Mouse (Mus musculus): ENCODE measurements around the gene Tmed4. TPM values are rescaled to one million over a fixed set of nuclear protein-coding genes. Genes with fewer than 3 reads are reported as not detected.

The Tmed4 gene
- total and polyA plus RNA-seq, 2 experiments from 2014 or later = 90.5 to 93.4 TPM

GRCm38 (mm10) chr11:6313874-6314406 is 39.3 kb upstream of the Tmed4 start:
- H3K4me2 ChIP-seq (ENCODE audit: low read depth, low read length) = no peak overlapping the region
- H3K4me3 ChIP-seq (ENCODE audit: low read depth, low read length) = no peak overlapping the region
- no peaks in the 10 kb centered on the region for H3K27me3 ChIP-seq (ENCODE audit: control insufficient read depth, insufficient read depth, low read length)
- ATAC-seq (ENCODE audit: insufficient read depth, low read depth) (no peak), DNase-seq (ENCODE audit: low spot score) (no peak)
- no peak overlapping the region for H3K9ac ChIP-seq (replicated peaks; ENCODE audit: low read depth, low read length)
- no peak overlapping the region for H3K27ac ChIP-seq (ENCODE audit: low read depth)
- 75% methylated on average over 7 of the region's 7 CpGs for WGBS
- no peak for TF ChIP-seq EP300 (IDR thresholded peaks at IDR 0.05; ENCODE audit: low read depth)
- H3K4me1 ChIP-seq (ENCODE audit: control insufficient read depth, insufficient read depth) = no peaks in the 10 kb centered on the region
- peaks cover 71% of the 10 kb centered on the region for H3K36me3 ChIP-seq (replicated peaks; ENCODE audit: control insufficient read depth, insufficient read depth, low read length)
- H3K9me3 ChIP-seq (replicated peaks; ENCODE audit: control insufficient read depth, low read length) = no peaks in the 10 kb centered on the region

- H3K36me3 ChIP-seq (replicated peaks; ENCODE audit: control insufficient read depth, insufficient read depth, low read length) = peaks cover 41% of the 10 kb centered on the region
- H3K9ac ChIP-seq (replicated peaks; ENCODE audit: low read depth, low read length) = no peak overlapping the region
- H3K27ac ChIP-seq (ENCODE audit: low read depth) = no peak overlapping the region
- H3K4me3 ChIP-seq (ENCODE audit: low read depth, low read length) = no peak overlapping the region
- no peak for ATAC-seq (ENCODE audit: insufficient read depth, low read depth)
- H3K27me3 ChIP-seq (ENCODE audit: control insufficient read depth, insufficient read depth, low read length) = no peaks in the 10 kb centered on the region
- 84% methylated on average over 4 of the region's 4 CpGs for WGBS
- TF ChIP-seq EP300 (IDR thresholded peaks at IDR 0.05; ENCODE audit: low read depth) (no peak), CTCF (IDR thresholded peaks at IDR 0.05; ENCODE audit: low read depth) (no peak)
- peaks cover 14% of the 10 kb centered on the region for H3K4me1 ChIP-seq (ENCODE audit: control insufficient read depth, insufficient read depth)
- no peaks in the 10 kb centered on the region for H3K9me3 ChIP-seq (replicated peaks; ENCODE audit: control insufficient read depth, low read length)
- H3K4me2 ChIP-seq (ENCODE audit: low read depth, low read length) = no peak overlapping the region
- no peak for DNase-seq (ENCODE audit: low spot score)
These were observed 33.5 kb upstream of the Tmed4 start for GRCm38 (mm10) chr11:6308181-6308580.

- 22% methylated on average over 1 of the region's 1 CpGs for WGBS
These were observed 31.3 kb upstream of the Tmed4 start for GRCm38 (mm10) chr11:6305943-6306430.

GRCm38 (mm10) chr11:6302793-6303192 is 28.1 kb upstream of the Tmed4 start:
- no peaks in the 10 kb centered on the region for H3K9me3 ChIP-seq (replicated peaks; ENCODE audit: control insufficient read depth, low read length)
- H3K36me3 ChIP-seq (replicated peaks; ENCODE audit: control insufficient read depth, insufficient read depth, low read length) = peaks cover 56% of the 10 kb centered on the region
- DNase-seq (ENCODE audit: low spot score) (no peak), ATAC-seq (ENCODE audit: insufficient read depth, low read depth) (no peak)
- 73% methylated on average over 2 of the region's 2 CpGs for WGBS
- no peak overlapping the region for H3K9ac ChIP-seq (replicated peaks; ENCODE audit: low read depth, low read length)
- H3K27ac ChIP-seq (ENCODE audit: low read depth) = no peak overlapping the region
- no peak overlapping the region for H3K4me2 ChIP-seq (ENCODE audit: low read depth, low read length)
- H3K4me3 ChIP-seq (ENCODE audit: low read depth, low read length) = no peak overlapping the region
- peaks cover 14% of the 10 kb centered on the region for H3K4me1 ChIP-seq (ENCODE audit: control insufficient read depth, insufficient read depth)
- TF ChIP-seq CTCF (IDR thresholded peaks at IDR 0.05; ENCODE audit: low read depth) = no peak
- no peak for TF ChIP-seq EP300 (IDR thresholded peaks at IDR 0.05; ENCODE audit: low read depth)
- H3K27me3 ChIP-seq (ENCODE audit: control insufficient read depth, insufficient read depth, low read length) = no peaks in the 10 kb centered on the region

More at GRCm38 (mm10) chr11:6305943-6306430, 31.3 kb upstream of the Tmed4 start:
- Histone ChIP-seq H3K4me2 (ENCODE audit: low read depth, low read length) (no peak overlapping the region), H3K27me3 (ENCODE audit: control insufficient read depth, insufficient read depth, low read length) (no peaks in the 10 kb centered on the region), H3K4me3 (ENCODE audit: low read depth, low read length) (no peak overlapping the region), H3K36me3 (replicated peaks; ENCODE audit: control insufficient read depth, insufficient read depth, low read length) (peaks cover 43% of the 10 kb centered on the region), H3K9ac (replicated peaks; ENCODE audit: low read depth, low read length) (no peak overlapping the region), H3K27ac (ENCODE audit: low read depth) (peak overlapping the region; percentile 15; the same call in 1 of the 2 replicates), H3K9me3 (replicated peaks; ENCODE audit: control insufficient read depth, low read length) (no peaks in the 10 kb centered on the region), H3K4me1 (ENCODE audit: control insufficient read depth, insufficient read depth) (peaks cover 14% of the 10 kb centered on the region)
- no peak for TF ChIP-seq EP300 (IDR thresholded peaks at IDR 0.05; ENCODE audit: low read depth)
- no peak for TF ChIP-seq CTCF (IDR thresholded peaks at IDR 0.05; ENCODE audit: low read depth)
- ATAC-seq (ENCODE audit: insufficient read depth, low read depth) (no peak), DNase-seq (ENCODE audit: low spot score) (no peak)

- ATAC-seq (ENCODE audit: insufficient read depth, low read depth) (no peak), DNase-seq (ENCODE audit: low spot score) (no peak)
- no peaks in the 10 kb centered on the region for H3K9me3 ChIP-seq (replicated peaks; ENCODE audit: control insufficient read depth, low read length)
- H3K4me3 ChIP-seq (ENCODE audit: low read depth, low read length) = no peak overlapping the region
- 80% methylated on average over 2 of the region's 2 CpGs for WGBS
- no peak overlapping the region for H3K4me2 ChIP-seq (ENCODE audit: low read depth, low read length)
- TF ChIP-seq EP300 (IDR thresholded peaks at IDR 0.05; ENCODE audit: low read depth) = no peak
- no peak for TF ChIP-seq CTCF (IDR thresholded peaks at IDR 0.05; ENCODE audit: low read depth)
- H3K27ac ChIP-seq (ENCODE audit: low read depth) = no peak overlapping the region
- no peaks in the 10 kb centered on the region for H3K27me3 ChIP-seq (ENCODE audit: control insufficient read depth, insufficient read depth, low read length)
- H3K36me3 ChIP-seq (replicated peaks; ENCODE audit: control insufficient read depth, insufficient read depth, low read length) = peaks cover 60% of the 10 kb centered on the region
- no peak overlapping the region for H3K9ac ChIP-seq (replicated peaks; ENCODE audit: low read depth, low read length)
- H3K4me1 ChIP-seq (ENCODE audit: control insufficient read depth, insufficient read depth) = peaks cover 3% of the 10 kb centered on the region; the same call in 1 of the 2 replicates
These were observed 24.8 kb upstream of the Tmed4 start for GRCm38 (mm10) chr11:6299435-6299834.

GRCm38 (mm10) chr11:6296077-6296476 is 21.4 kb upstream of the Tmed4 start:
- no peak overlapping the region for H3K4me3 ChIP-seq (ENCODE audit: low read depth, low read length)
- DNase-seq (ENCODE audit: low spot score) (no peak), ATAC-seq (ENCODE audit: insufficient read depth, low read depth) (no peak)
- no peak overlapping the region for H3K9ac ChIP-seq (replicated peaks; ENCODE audit: low read depth, low read length)
- H3K36me3 ChIP-seq (replicated peaks; ENCODE audit: control insufficient read depth, insufficient read depth, low read length) = peaks cover 43% of the 10 kb centered on the region
- no peak overlapping the region for H3K27ac ChIP-seq (ENCODE audit: low read depth)
- H3K9me3 ChIP-seq (replicated peaks; ENCODE audit: control insufficient read depth, low read length) = no peaks in the 10 kb centered on the region
- no peaks in the 10 kb centered on the region for H3K27me3 ChIP-seq (ENCODE audit: control insufficient read depth, insufficient read depth, low read length)
- H3K4me1 ChIP-seq (ENCODE audit: control insufficient read depth, insufficient read depth) = peaks cover 17% of the 10 kb centered on the region; the same call in 1 of the 2 replicates
- TF ChIP-seq CTCF (IDR thresholded peaks at IDR 0.05; ENCODE audit: low read depth) (no peak), EP300 (IDR thresholded peaks at IDR 0.05; ENCODE audit: low read depth) (no peak)
- no peak overlapping the region for H3K4me2 ChIP-seq (ENCODE audit: low read depth, low read length)
